Comparison of ENCODE assay signal across 14 mouse cellular contexts in the genomic region with DNA sequence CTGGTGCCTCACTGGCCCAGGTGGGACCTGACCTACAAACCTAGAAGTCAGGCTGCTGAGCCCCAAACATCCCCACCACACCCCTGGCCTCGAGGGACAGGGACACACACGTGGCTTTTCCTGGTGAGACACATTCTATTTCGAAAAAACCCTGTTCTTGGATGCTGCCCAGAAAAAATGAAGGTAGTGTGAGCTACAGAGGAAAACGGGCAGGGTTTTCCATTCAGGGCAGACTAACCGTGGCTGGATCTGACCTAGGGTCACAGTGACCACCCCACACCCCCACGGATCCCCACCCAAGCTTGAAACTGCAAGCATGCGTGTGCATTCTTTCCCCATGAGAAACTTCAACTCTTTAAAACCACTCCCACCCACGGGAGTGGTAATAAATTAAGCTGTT.
DNase-seq lines count a peak whose midpoint lies in the region; ATAC-seq and TF ChIP-seq lines count a peak whose summit lies in the region.
"Had no signal": no experiment of that assay in that cellular context is flagged by ENCODE, and none has a peak within 500 bp of the region (broad histone marks: within the 10 kb centered on the region; RNA-seq: fewer than 3 reads in every experiment).

No protein-coding gene starts in this region.

- no peak for TF ChIP-seq POLR2A in kidney, adult 2 months (IDR thresholded peaks at IDR 0.05; ENCODE audit: low read depth, low read length)
- TF ChIP-seq POLR2A in spleen, adult 2 months (IDR thresholded peaks at IDR 0.05; ENCODE audit: low read depth, low read length) = no peak

- 15% methylated on average over 8 of the region's 8 CpGs for WGBS in kidney, adult 2 months
- WGBS in spleen, adult 2 months = 38% methylated on average over 8 of the region's 8 CpGs
- 34% methylated on average over 8 of the region's 8 CpGs for WGBS in stomach, embryonic 16.5 days

- DNase-seq in adrenal gland, postnatal 14 days = peak; percentile 61
- no peak for DNase-seq in adrenal gland, adult 8-10 months
- peak; percentile 38 for DNase-seq in kidney, adult 2 months
- no peak for DNase-seq in kidney, adult 11 months
- no peak for DNase-seq in spleen, adult 2 months (ENCODE audit: low read depth in 1 of 2, low spot score in 2 of 2)
- no peak for DNase-seq in spleen, adult 12 weeks (ENCODE audit: low spot score)
- no peak for DNase-seq in frontal cortex, postnatal 36 days (ENCODE audit: low spot score in 2 of 2)
- DNase-seq: forebrain, postnatal 0 days; gastrocnemius, postnatal 36 days; retina, postnatal 1 day; thymus, adult 18-20 months had no signal

- no peak for ATAC-seq in stomach, embryonic 16.5 days (ENCODE audit: insufficient read depth, low FRiP score)
- ATAC-seq: forebrain, postnatal 0 days; Patski had no signal

- H3K4me3 ChIP-seq in kidney, adult 2 months (ENCODE audit: insufficient read depth, low read depth, low read length) = no peak overlapping the region
- H3K4me3 ChIP-seq in spleen, adult 2 months (ENCODE audit: extremely low read depth, insufficient read depth, insufficient read length) = no peak overlapping the region
- no peak overlapping the region for H3K4me3 ChIP-seq in stomach, embryonic 16.5 days (replicated peaks; ENCODE audit: low read length)
- H3K4me3 ChIP-seq: midbrain, embryonic 12.5 days had no signal

- H3K27me3 ChIP-seq in kidney, adult 2 months (replicated peaks; ENCODE audit: control insufficient read depth, insufficient read depth, low read length) = no peaks in the 10 kb centered on the region
- no peaks in the 10 kb centered on the region for H3K27me3 ChIP-seq in spleen, adult 2 months (ENCODE audit: control insufficient read depth, insufficient read depth, low read length)
- H3K27me3 ChIP-seq in stomach, embryonic 16.5 days (ENCODE audit: control insufficient read depth, insufficient read depth, low read length) = no peaks in the 10 kb centered on the region
- H3K27me3 ChIP-seq: midbrain, embryonic 12.5 days; Patski had no signal

- peaks cover 4% of the 10 kb centered on the region; the same call in 1 of the 2 replicates for H3K4me1 ChIP-seq in kidney, adult 2 months (ENCODE audit: control insufficient read depth, insufficient read depth, low read length)
- peaks cover 12% of the 10 kb centered on the region; the same call in 1 of the 2 replicates for H3K4me1 ChIP-seq in spleen, adult 2 months (ENCODE audit: control insufficient read depth, insufficient read depth, insufficient read length)
- no peaks in the 10 kb centered on the region for H3K4me1 ChIP-seq in stomach, embryonic 16.5 days (ENCODE audit: control insufficient read depth, insufficient read depth, low read length)
- H3K4me1 ChIP-seq: midbrain, embryonic 12.5 days had no signal

- 0 out of 2 replicates have a peak, but pooled peaks cover 4% of the 10 kb centered on the region for H3K9me3 ChIP-seq in stomach, embryonic 16.5 days (replicated peaks; ENCODE audit: control insufficient read depth, low read length)

- TF ChIP-seq CTCF in kidney, adult 2 months (conservative IDR thresholded peaks at IDR 0.05; ENCODE audit: insufficient read depth, insufficient read length, low read depth, low read length) = no peak
- TF ChIP-seq CTCF in spleen, adult 2 months (IDR thresholded peaks at IDR 0.05; ENCODE audit: extremely low read depth, insufficient read depth, insufficient read length, insufficient replicate concordance) = no peak

- H3K4me2 ChIP-seq in stomach, embryonic 16.5 days (ENCODE audit: low read depth, low read length) = no peak overlapping the region
- H3K4me2 ChIP-seq: midbrain, embryonic 12.5 days had no signal

- H3K36me3 ChIP-seq in kidney, adult 2 months (ENCODE audit: control insufficient read depth, insufficient read depth, low read length) = no peaks in the 10 kb centered on the region
- H3K36me3 ChIP-seq in spleen, adult 2 months (ENCODE audit: control insufficient read depth, insufficient read depth, low read length) = no peaks in the 10 kb centered on the region
- H3K36me3 ChIP-seq in stomach, embryonic 16.5 days (ENCODE audit: control insufficient read depth, insufficient read depth, low read length) = no peaks in the 10 kb centered on the region
- H3K36me3 ChIP-seq: midbrain, embryonic 12.5 days had no signal

- H3K9ac ChIP-seq in stomach, embryonic 16.5 days (ENCODE audit: low read length) = 0 out of 2 replicates have a peak overlapping the region, but pooled peaks have one; percentile 29
- H3K9ac ChIP-seq: forebrain, postnatal 0 days; midbrain, embryonic 12.5 days had no signal

- H3K27ac ChIP-seq in kidney, adult 2 months (ENCODE audit: insufficient read depth, low read depth, low read length) = no peak overlapping the region
- H3K27ac ChIP-seq in spleen, adult 2 months (ENCODE audit: insufficient read depth, low read length) = 0 out of 2 replicates have a peak overlapping the region, but pooled peaks have one; percentile 2
- 0 out of 2 replicates have a peak overlapping the region, but pooled peaks have one; percentile 6 for H3K27ac ChIP-seq in stomach, embryonic 16.5 days (ENCODE audit: low read length)
- H3K27ac ChIP-seq: midbrain, embryonic 12.5 days had no signal

Comparison
In these comparisons a context has a peak if more than half of its experiments do, and no peak if none do; other contexts are left out.
1. DNase-seq: peak in adrenal gland, postnatal 14 days (single experiment) and kidney, adult 2 months (single experiment); none in adrenal gland, adult 8-10 months (single experiment), kidney, adult 11 months (single experiment), spleen, adult 2 months (0 of 2), spleen, adult 12 weeks (single experiment) and frontal cortex, postnatal 36 days (0 of 2).